Mouse (Mus musculus): ENCODE data around the gene Trim2.

- no peak for TF ChIP-seq POLR2A (IDR thresholded peaks at IDR 0.05; ENCODE audit: insufficient read length, low read depth)
- TF ChIP-seq REST (IDR thresholded peaks at IDR 0.05; ENCODE audit: insufficient read depth, insufficient read length): no peak
- TF ChIP-seq TCF12 (IDR thresholded peaks at IDR 0.05; ENCODE audit: insufficient read depth, poor library complexity, severe bottlenecking): no peak
- TF ChIP-seq MYOG (IDR thresholded peaks at IDR 0.05; ENCODE audit: control insufficient read depth in 1 of 3, insufficient read depth in 1 of 3, insufficient read length in 2 of 3, low read depth in 2 of 3): no peak
- TF ChIP-seq USF1 (IDR thresholded peaks at IDR 0.05; ENCODE audit: low read depth): no peak
- TF ChIP-seq MYOD1 (IDR thresholded peaks at IDR 0.05; ENCODE audit: control insufficient read depth in 1 of 3, insufficient read length in 2 of 3, low read depth in 2 of 3): no peak
- no peak for TF ChIP-seq TCF3 (IDR thresholded peaks at IDR 0.05; ENCODE audit: insufficient read length, low read depth)
These were observed 89.3 kb downstream of the Trim2 start for GRCm38 (mm10) chr3:84217118-84217960.

Data from myocyte (in vitro differentiated cells).